Mouse (Mus musculus): Measurements from ENCODE around the gene Dhx57.
"Not testable (repeated sequence)": the region's sequence is repeated elsewhere in the genome, so short reads cannot be mapped to it uniquely, and the experiment has no call there.

DNA sequence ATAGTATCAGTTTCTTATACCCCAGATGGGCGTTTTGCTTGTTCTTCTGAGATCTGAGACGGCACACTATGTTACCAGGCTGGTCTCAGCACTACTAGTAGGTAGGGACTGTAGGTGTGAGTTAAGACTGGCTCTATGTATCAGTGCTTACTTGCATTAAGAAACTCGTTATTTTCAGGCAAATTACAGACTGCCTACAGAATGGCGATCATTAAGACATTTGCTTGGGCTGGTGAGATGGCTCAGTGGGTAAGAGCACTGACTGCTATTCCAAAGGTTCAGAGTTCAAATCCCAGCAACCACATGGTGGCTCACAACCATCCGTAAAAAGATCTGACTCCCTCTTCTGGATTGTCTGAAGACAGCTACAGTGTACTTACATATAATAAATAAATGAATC, 65.1 kb downstream of the Dhx57 start:
- TF ChIP-seq CTCF (IDR thresholded peaks at IDR 0.05; ENCODE audit: control insufficient read depth, insufficient read depth, insufficient replicate concordance, low read depth, low read length); POLR2A (IDR thresholded peaks at IDR 0.05; ENCODE audit: control insufficient read depth, low read depth, low read length): not testable (repeated sequence)
